Mouse (Mus musculus): ENCODE measurements around the gene Tet1.

GRCm38 (mm10) chr10:62837987-62838386 lies 70.8 kb downstream of the Tet1 start:
- no peak for TF ChIP-seq EP300 (IDR thresholded peaks at IDR 0.05)
- no peak for TF ChIP-seq CTCF (IDR thresholded peaks at IDR 0.05)
